Mouse (Mus musculus) cerebellum, adult 9-10 months (tissue): ENCODE data around the gene Cep170.
A peak's percentile ranks its signal among the peaks of the same experiment; 100 is the strongest.

ENCODE experiments used
- DNase-seq: peaks from one replicate; pipeline ENCODE4 v3.0.0; 2022

Gene Cep170

DNA sequence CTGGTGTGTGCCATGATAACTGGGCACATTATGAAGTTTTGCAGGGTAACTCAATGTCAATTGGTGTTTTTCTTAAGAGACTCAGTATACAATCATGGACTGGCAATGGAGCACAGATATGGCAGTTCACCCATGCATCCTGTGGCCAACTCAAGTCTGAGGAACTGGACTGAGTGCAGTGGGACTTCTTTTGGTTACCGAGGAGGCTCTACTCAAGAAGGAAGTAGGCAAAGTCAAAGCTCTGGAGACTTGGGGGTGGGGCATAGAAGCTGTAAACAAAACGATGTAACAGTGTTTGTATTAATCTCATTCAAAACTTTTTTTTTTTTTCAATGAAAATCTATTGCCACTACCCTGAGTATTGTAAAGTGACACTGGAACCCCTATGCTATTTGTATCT is 83.3 kb downstream of the Cep170 start:
- DNase-seq, result no peak

DNA sequence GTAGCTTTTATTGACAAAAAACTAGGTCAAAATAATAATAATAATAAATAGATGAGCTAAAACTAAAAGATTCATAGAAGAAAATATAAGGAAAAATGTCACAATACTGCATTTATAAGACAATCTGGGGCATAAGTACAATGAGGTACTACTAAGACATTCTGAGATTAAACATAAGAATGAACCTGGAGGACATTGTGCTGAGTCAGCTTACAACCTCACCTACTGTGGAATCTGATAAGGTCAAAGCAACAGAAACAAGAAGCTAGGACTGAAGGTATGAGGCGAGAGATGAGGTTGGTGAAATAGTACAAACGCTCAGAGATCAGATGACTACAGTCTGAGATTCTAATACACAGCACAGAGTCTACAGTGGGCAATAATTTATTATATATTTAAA is 86.5 kb downstream of the Cep170 start:
- no peak for DNase-seq

DNA sequence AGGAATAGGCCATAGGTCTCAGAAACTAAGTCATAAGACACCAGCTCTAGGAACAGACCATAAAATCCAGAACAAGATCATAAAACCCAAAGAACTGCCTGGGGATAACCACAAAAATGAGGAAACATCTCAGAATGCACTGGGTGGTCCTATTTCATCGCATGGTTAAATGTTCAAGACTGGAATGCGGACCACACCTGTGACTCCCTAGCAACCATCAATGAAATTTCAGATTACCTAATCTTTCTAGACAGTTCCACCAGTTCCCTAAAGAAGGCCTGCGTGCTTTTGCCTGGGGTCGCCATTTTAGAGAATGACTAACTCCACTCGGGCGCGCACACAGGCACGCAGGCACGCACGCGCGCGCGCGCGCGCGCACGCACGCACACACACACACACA is 89.1 kb downstream of the Cep170 start:
- DNase-seq, result no peak

DNA sequence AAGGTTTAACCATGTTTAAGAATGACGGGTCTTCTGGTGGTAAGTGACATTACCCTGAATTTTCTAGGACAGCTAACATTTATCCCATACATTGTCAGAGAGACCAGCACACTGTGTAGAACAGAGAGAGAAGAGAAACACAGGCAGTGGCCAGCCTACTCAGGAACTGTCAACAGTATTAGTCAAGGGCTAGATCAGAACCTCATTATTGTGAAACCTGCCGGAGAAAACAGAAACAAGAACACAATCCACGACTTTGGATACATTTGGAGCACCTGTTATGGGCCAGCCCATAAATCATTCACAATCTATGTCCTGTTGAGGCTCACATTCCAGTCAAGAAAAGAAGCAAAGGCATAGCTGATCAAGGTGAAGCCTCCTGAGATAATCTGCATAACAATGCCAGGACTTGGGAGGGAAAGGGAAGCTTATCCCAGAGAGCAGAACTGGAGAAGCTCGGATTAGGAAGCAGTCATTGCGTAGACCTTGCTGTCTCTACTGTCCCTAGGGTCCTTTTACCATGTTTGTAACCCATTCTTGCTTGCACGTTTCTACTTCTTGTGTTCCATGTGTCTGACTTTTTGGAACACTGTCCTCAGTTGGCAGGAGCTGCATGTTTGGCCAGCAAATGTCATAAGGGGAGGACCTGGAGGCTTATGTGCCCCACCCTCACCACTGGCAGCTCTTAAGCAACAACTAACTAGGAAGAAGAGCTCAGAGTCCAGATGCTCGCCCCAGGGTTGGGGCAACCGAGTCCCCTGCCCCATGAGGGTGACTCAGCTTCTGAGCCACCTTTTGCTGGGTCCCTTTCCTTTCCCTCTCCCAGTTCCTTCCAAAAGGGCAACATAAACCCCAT is 89.8 kb downstream of the Cep170 start:
- no peak for DNase-seq

DNA sequence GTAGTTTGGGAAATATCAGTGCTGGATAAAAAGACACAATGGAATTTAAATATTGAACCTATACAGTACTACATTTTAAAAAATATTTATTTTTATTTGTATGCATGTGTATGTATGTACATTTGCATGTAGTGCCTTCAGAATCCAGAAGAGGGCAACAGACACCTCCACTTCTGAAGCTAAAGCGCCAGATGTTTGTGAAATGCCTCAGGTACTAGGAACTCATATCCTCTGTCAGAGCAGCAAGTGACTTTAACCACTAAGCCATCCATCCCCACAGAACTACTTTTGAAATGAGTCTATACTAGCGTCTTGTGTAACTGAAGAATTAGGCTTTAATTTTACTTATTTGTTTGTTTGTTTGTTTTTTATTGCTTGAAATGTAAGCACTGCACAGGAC is 101.4 kb downstream of the Cep170 start:
- peak; percentile 37 for DNase-seq

DNA sequence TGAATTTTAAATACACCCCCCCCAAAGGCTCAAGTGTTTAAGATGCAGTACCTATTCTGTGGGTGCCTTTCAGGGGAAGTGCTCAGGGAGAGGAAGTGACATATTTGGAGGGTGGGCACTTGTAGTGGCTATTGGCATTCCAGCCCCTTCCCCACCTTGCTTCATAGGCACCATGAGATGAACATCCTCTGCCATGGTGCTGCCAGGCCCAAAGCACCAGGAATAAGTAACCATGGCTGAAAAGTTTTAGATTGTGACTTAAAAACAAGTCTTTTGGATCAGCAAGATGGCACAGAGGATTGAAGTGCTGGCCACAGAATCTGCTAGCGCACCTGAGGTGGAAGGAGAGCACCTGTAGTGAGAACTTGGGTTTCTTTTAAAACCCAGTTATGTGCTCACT is 113.6 kb downstream of the Cep170 start:
- DNase-seq, result no peak

DNA sequence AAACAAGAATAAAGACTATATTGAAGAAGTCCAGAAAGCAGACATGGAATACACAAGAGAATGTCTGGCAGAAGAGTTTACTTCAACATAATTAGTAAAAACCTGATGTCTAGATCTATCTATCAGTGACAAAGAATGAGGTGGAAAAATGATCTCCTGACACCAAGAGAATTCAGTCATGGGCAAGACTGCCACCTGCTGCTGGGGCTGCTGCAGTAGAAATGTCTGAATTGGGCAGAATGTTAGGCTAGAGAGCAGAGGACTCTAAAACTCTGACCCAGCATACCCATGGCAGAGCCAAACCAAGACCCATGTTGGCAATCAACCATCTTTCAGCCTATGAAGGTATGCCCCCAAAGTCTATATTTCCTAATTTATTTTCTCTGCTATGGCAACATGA is 114.1 kb downstream of the Cep170 start:
- DNase-seq, result peak; percentile 77

DNA sequence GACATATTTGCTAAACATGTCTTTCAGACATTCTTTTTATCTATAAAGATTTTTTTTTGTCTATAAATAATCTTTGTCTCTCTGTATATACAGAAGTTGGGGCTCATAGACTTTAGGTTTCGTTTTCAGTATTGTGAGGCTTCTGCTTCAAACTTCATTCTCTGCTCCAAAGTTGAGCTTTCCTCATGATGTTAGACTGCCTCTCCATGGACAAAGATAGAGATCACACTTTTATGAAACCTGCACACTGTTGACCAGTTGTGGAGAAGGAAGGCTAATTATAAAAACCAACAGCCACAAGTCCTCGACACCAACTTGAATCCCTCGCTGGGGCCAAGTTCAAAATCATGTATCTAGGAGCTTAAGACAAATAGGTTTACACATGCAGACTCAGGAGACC is 115.2 kb downstream of the Cep170 start:
- DNase-seq, result peak; percentile 55

DNA sequence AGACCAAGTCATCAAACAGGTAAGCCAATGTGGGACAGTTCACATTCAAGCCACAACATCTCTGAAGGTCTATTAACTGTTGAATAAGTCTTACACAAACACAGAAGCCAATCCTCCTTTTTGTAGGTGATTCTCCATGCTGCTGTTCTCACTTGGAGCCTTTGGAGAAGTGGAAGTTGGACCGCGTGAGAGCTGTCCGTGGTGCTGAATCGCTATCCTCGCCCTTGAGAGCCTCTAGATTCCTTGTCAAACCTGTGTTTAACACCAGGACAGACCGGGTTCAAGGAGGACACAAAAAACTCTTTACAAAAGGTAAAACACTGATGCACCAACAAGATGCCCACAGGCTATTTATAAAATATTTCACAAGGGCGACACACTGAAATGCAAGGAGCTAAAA is 116.8 kb downstream of the Cep170 start:
- no peak for DNase-seq

DNA sequence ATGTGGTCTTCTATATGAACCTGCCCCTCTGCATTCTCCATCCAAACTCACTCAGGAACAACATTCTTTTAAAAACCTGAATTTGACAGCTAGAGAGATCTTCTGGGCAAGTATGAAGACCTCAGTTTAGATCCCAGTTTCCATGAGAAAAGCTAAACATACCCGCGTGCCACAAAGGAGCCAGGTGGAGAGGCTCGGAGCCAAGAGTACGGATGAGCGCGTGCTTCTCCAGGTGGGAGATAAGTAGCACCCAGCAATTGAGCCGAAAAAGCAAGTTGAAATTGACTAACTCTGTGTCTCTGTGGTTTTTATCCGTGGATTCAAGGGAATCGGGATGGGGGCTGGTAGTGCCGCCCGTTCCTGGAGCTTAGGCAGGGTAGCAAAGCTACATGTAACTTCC is 122.8 kb downstream of the Cep170 start:
- DNase-seq, result peak; percentile 30

DNA sequence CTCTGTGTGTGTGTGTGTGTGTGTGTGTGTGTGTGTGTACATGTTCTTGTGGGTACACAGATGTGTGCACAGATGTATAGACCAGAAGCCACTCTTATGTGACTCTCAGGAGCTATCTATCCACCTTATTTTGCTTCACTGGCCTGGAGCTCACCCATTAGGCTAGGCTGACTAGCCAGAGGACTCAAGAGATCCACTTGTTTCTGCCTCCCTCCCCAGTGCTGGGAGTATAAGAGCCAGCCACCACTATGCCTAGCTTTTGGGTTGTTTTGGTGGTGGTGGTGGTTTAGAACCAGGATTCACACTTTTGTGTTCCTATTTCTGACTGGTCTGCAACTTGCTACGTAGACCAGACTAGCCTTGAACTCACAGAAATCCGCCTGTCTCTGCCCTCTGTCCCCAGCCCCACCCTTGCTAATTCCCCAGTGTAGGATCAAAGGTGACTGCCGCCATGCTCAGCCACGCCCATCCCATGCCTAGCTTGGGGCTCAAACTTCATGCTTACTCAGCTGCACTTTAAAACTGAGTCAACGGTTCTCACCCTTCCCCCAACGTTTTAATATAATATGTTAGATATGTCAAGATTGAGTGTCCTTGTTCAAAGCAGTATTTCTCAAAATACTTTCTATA is 125.5 kb downstream of the Cep170 start:
- no peak for DNase-seq
